Comparison of ENCODE assay signal across 8 mouse cellular contexts in the genomic region with DNA sequence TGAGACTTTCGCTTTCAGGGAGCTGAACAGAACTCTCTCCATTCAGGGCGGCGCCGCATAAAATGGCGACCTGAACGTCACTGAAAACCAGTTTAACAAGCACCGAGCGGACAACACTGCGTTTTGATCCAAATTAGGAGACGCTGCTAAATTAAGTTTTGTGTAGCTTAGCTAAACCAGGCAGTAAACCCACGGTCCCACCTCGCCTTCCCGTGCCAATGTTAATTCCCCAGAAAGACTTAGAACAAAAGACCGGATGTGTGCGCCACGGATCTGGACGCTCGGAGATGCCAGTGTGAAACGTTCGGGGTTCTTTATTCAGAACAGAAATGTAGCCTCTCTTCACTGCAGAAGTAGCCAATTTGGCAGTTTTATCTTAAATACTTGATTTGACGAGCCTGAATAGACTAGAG. TPM values are rescaled to one million over a fixed set of nuclear protein-coding genes. Genes with fewer than 3 reads are reported as not detected.
A peak's percentile ranks its signal among the peaks of the same experiment; 100 is the strongest.
DNase-seq lines count a peak whose midpoint lies in the region; ATAC-seq and TF ChIP-seq lines count a peak whose summit lies in the region.

No protein-coding gene starts in this region.

- peak; percentile 88 for DNase-seq in A20 (ENCODE audit: low read depth, low spot score)
- DNase-seq in adrenal gland, adult 2 months = peak; percentile 79
- DNase-seq in heart, postnatal 10 days = peak; percentile 81 to 87
- peak; percentile 61 to 75 for DNase-seq in layer of hippocampus, adult 18-20 months (ENCODE audit: low spot score in 2 of 2)
- peak; percentile 71 for DNase-seq in thymus, adult 2 months

- H3K4me3 ChIP-seq in forebrain, embryonic 12.5 days (replicated peaks) = peak overlapping the region; percentile 45
- H3K4me3 ChIP-seq in lung, embryonic 15.5 days = peak overlapping the region; percentile 48
- peak overlapping the region; percentile 54 for H3K4me3 ChIP-seq in olfactory bulb, adult 2 months (ENCODE audit: insufficient read depth, low read depth, low read length)
- H3K4me3 ChIP-seq in thymus, adult 2 months (ENCODE audit: control insufficient read depth, insufficient read depth, low read length) = peak overlapping the region; percentile 62

- H3K36me3 ChIP-seq in forebrain, embryonic 12.5 days (replicated peaks) = no peaks in the 10 kb centered on the region
- H3K36me3 ChIP-seq in lung, embryonic 15.5 days = no peaks in the 10 kb centered on the region
- no peaks in the 10 kb centered on the region for H3K36me3 ChIP-seq in thymus, adult 2 months (ENCODE audit: control insufficient read depth, insufficient read depth, low read length)

- intact Hi-C loops in heart, postnatal 10 days (cut with DNase I) = loop anchor here (5.0 kb wide), 3 partner anchors 37 to 112 kb away; partner anchors contain the start of genes Hist1h1e, Hist1h1t, Hist1h2ac and Hist1h2bc

- H3K4me1 ChIP-seq in forebrain, embryonic 12.5 days = peaks cover 32% of the 10 kb centered on the region
- H3K4me1 ChIP-seq in lung, embryonic 15.5 days = peaks cover 40% of the 10 kb centered on the region
- peaks cover 3% of the 10 kb centered on the region; the same call in 1 of the 2 replicates for H3K4me1 ChIP-seq in olfactory bulb, adult 2 months (ENCODE audit: control insufficient read depth, insufficient read depth, low read length)
- H3K4me1 ChIP-seq in thymus, adult 2 months (replicated peaks; ENCODE audit: control insufficient read depth, insufficient read depth, low read length) = peaks cover 11% of the 10 kb centered on the region

- no peaks in the 10 kb centered on the region for H3K9me3 ChIP-seq in forebrain, embryonic 12.5 days
- H3K9me3 ChIP-seq in lung, embryonic 15.5 days = no peaks in the 10 kb centered on the region

- no peak for TF ChIP-seq CTCF in olfactory bulb, adult 2 months (IDR thresholded peaks at IDR 0.05; ENCODE audit: insufficient read depth, low read depth, low read length)
- no peak for TF ChIP-seq CTCF in thymus, adult 2 months (IDR thresholded peaks at IDR 0.05; ENCODE audit: borderline replicate concordance, control insufficient read depth, extremely low read depth, insufficient read depth, low read length, poor library complexity)

- no peaks in the 10 kb centered on the region for H3K27me3 ChIP-seq in forebrain, embryonic 12.5 days
- no peaks in the 10 kb centered on the region for H3K27me3 ChIP-seq in lung, embryonic 15.5 days
- no peaks in the 10 kb centered on the region for H3K27me3 ChIP-seq in thymus, adult 2 months (ENCODE audit: control insufficient read depth, insufficient read depth, low read length)

- H3K4me2 ChIP-seq in forebrain, embryonic 12.5 days = peak overlapping the region; percentile 70
- peak overlapping the region; percentile 72 for H3K4me2 ChIP-seq in lung, embryonic 15.5 days

- ATAC-seq in forebrain, embryonic 12.5 days (ENCODE audit: low FRiP score) = 0 out of 2 replicates have a peak, but pooled peaks have one; percentile 9
- no peak for ATAC-seq in lung, embryonic 15.5 days (ENCODE audit: borderline replicate concordance, extremely low read depth, low FRiP score, low TSS enrichment)

- no peak for TF ChIP-seq POLR2A in olfactory bulb, adult 2 months (IDR thresholded peaks at IDR 0.05; ENCODE audit: insufficient read depth, low read depth, low read length)
- TF ChIP-seq POLR2A in thymus, adult 2 months (IDR thresholded peaks at IDR 0.05; ENCODE audit: control insufficient read depth, extremely low read depth, insufficient read depth, low read length, poor library complexity) = no peak

- under 1% methylated on average over 21 of the region's 21 CpGs for WGBS in forebrain, embryonic 12.5 days
- WGBS in lung, embryonic 15.5 days = under 1% methylated on average over 21 of the region's 21 CpGs
- WGBS in olfactory bulb, adult 2 months = under 1% methylated on average over 21 of the region's 21 CpGs
- WGBS in thymus, adult 2 months = 0% methylated on average over 21 of the region's 21 CpGs

- peak overlapping the region; percentile 75 for H3K9ac ChIP-seq in forebrain, embryonic 12.5 days
- peak overlapping the region; percentile 68 for H3K9ac ChIP-seq in lung, embryonic 15.5 days

- H3K27ac ChIP-seq in forebrain, embryonic 12.5 days = peak overlapping the region; percentile 99
- peak overlapping the region; percentile 98 for H3K27ac ChIP-seq in lung, embryonic 15.5 days
- H3K27ac ChIP-seq in olfactory bulb, adult 2 months (ENCODE audit: insufficient read depth, low read depth, low read length) = peak overlapping the region; percentile 90
- peak overlapping the region; percentile 99 for H3K27ac ChIP-seq in thymus, adult 2 months (ENCODE audit: control insufficient read depth, insufficient read depth, low read length)

RNA-seq across cellular contexts. Expression of gene Hist1h4d, which starts 3.6 kb away (rescaled TPM):
- total RNA-seq in adrenal gland, adult 2 months (2021) = 100 to 1,000 TPM; 118 to 129 TPM
- 2.6 and 2.7 TPM in 2 replicates for polyA plus RNA-seq in adrenal gland, adult 2 months (2012; rRNA removed)
- 137 and 142 TPM in 2 replicates for polyA plus RNA-seq in forebrain, embryonic 12.5 days (2016; fragmentation: Nextera tagmentation; extraction: Ambion mirVana)
- 100 to 1,000 TPM; 167 to 189 TPM for total RNA-seq in heart, postnatal 10 days (2021)
- total RNA-seq in layer of hippocampus, adult 18-20 months (2021) = 100 to 1,000 TPM; 152 to 153 TPM
- polyA plus RNA-seq in lung, embryonic 15.5 days (2015; fragmentation: Nextera tagmentation; extraction: Ambion mirVana) = 160 and 177 TPM in 2 replicates
- not detected in 2 replicates for polyA plus RNA-seq in olfactory bulb, adult 2 months (2012; ENCODE audit: insufficient read depth, insufficient read length, low replicate concordance, missing spikeins)
- polyA plus RNA-seq in thymus, adult 2 months (2012; rRNA removed) = 115 and 120 TPM in 2 replicates

RNA-seq across cellular contexts. Expression of gene Hist1h3d, which starts 9.5 kb away (rescaled TPM):
- total RNA-seq in adrenal gland, adult 2 months (2021) = 1 to 10 TPM; 3.7 to 6.5 TPM
- 3.7 TPM in 2 replicates for polyA plus RNA-seq in adrenal gland, adult 2 months (2012; rRNA removed)
- polyA plus RNA-seq in forebrain, embryonic 12.5 days (2016; fragmentation: Nextera tagmentation; extraction: Ambion mirVana) = 5.8 and 6.6 TPM in 2 replicates
- total RNA-seq in heart, postnatal 10 days (2021) = 10 to 100 TPM; 26.2 to 30.6 TPM
- total RNA-seq in layer of hippocampus, adult 18-20 months (2021) = 10 to 100 TPM; 11.8 to 13.6 TPM
- 9.4 and 10.2 TPM in 2 replicates for polyA plus RNA-seq in lung, embryonic 15.5 days (2015; fragmentation: Nextera tagmentation; extraction: Ambion mirVana)
- not detected in 2 replicates for polyA plus RNA-seq in olfactory bulb, adult 2 months (2012; ENCODE audit: insufficient read depth, insufficient read length, low replicate concordance, missing spikeins)
- 161 and 207 TPM in 2 replicates for polyA plus RNA-seq in thymus, adult 2 months (2012; rRNA removed)

RNA-seq across cellular contexts. Expression of gene Hist1h2ad, which starts 10.9 kb away (rescaled TPM):
- 1 to 10 TPM; 2.9 to 6.4 TPM for total RNA-seq in adrenal gland, adult 2 months (2021)
- 2.5 and 3.2 TPM in 2 replicates for polyA plus RNA-seq in adrenal gland, adult 2 months (2012; rRNA removed)
- 1.3 and 3.7 TPM in 2 replicates for polyA plus RNA-seq in forebrain, embryonic 12.5 days (2016; fragmentation: Nextera tagmentation; extraction: Ambion mirVana)
- 10 to 100 TPM; 32.3 to 37.7 TPM for total RNA-seq in heart, postnatal 10 days (2021)
- total RNA-seq in layer of hippocampus, adult 18-20 months (2021) = 1 to 10 TPM; 3.8 to 7.1 TPM
- 3.1 and 4.6 TPM in 2 replicates for polyA plus RNA-seq in lung, embryonic 15.5 days (2015; fragmentation: Nextera tagmentation; extraction: Ambion mirVana)
- not detected in 2 replicates for polyA plus RNA-seq in olfactory bulb, adult 2 months (2012; ENCODE audit: insufficient read depth, insufficient read length, low replicate concordance, missing spikeins)
- polyA plus RNA-seq in thymus, adult 2 months (2012; rRNA removed) = 76.8 and 109 TPM in 2 replicates

RNA-seq across cellular contexts. Expression of gene Hist1h2bf, which starts 11.0 kb away (rescaled TPM):
- 10 to 100 TPM; 17.9 to 21.6 TPM for total RNA-seq in adrenal gland, adult 2 months (2021)
- polyA plus RNA-seq in adrenal gland, adult 2 months (2012; rRNA removed) = 0.80 and 5.5 TPM in 2 replicates
- 7.2 and 9.5 TPM in 2 replicates for polyA plus RNA-seq in forebrain, embryonic 12.5 days (2016; fragmentation: Nextera tagmentation; extraction: Ambion mirVana)
- total RNA-seq in heart, postnatal 10 days (2021) = 100 to 1,000 TPM; 116 to 129 TPM
- total RNA-seq in layer of hippocampus, adult 18-20 months (2021) = 10 to 100 TPM; 24.1 to 24.2 TPM
- polyA plus RNA-seq in lung, embryonic 15.5 days (2015; fragmentation: Nextera tagmentation; extraction: Ambion mirVana) = 10.1 and 10.2 TPM in 2 replicates
- polyA plus RNA-seq in olfactory bulb, adult 2 months (2012; ENCODE audit: insufficient read depth, insufficient read length, low replicate concordance, missing spikeins) = not detected in 2 replicates
- polyA plus RNA-seq in thymus, adult 2 months (2012; rRNA removed) = 277 and 362 TPM in 2 replicates

RNA-seq across cellular contexts. Expression of gene Hist1h2bg, which starts 13.8 kb away (rescaled TPM):
- 10 to 100 TPM; 41.1 to 60.2 TPM for total RNA-seq in adrenal gland, adult 2 months (2021)
- 25.3 and 27.0 TPM in 2 replicates for polyA plus RNA-seq in adrenal gland, adult 2 months (2012; rRNA removed)
- 8.9 and 11.4 TPM in 2 replicates for polyA plus RNA-seq in forebrain, embryonic 12.5 days (2016; fragmentation: Nextera tagmentation; extraction: Ambion mirVana)
- total RNA-seq in heart, postnatal 10 days (2021) = 100 to 1,000 TPM; 285 to 300 TPM
- 10 to 100 TPM; 58.3 to 66.2 TPM for total RNA-seq in layer of hippocampus, adult 18-20 months (2021)
- 14.5 and 17.7 TPM in 2 replicates for polyA plus RNA-seq in lung, embryonic 15.5 days (2015; fragmentation: Nextera tagmentation; extraction: Ambion mirVana)
- polyA plus RNA-seq in olfactory bulb, adult 2 months (2012; ENCODE audit: insufficient read depth, insufficient read length, low replicate concordance, missing spikeins) = not detected in 2 replicates
- 523 and 578 TPM in 2 replicates for polyA plus RNA-seq in thymus, adult 2 months (2012; rRNA removed)

Comparison
In these comparisons a context has a peak if more than half of its experiments do, and no peak if none do; other contexts are left out.
1. RNA of gene Hist1h4d, which starts 3.6 kb away (polyA plus RNA-seq): 160 to 177 TPM in lung, embryonic 15.5 days, 137 to 142 TPM in forebrain, embryonic 12.5 days and 115 to 120 TPM in thymus, adult 2 months; 2.6 to 2.7 TPM in adrenal gland, adult 2 months and not detected in olfactory bulb, adult 2 months; every median in the first group is over 10 times any median in the second.
2. RNA of gene Hist1h3d, which starts 9.5 kb away (polyA plus RNA-seq): 161 to 207 TPM in thymus, adult 2 months; 9.4 to 10.2 TPM in lung, embryonic 15.5 days, 5.8 to 6.6 TPM in forebrain, embryonic 12.5 days, 3.7 TPM in adrenal gland, adult 2 months and not detected in olfactory bulb, adult 2 months; every median in the first group is over 10 times any median in the second.
3. RNA of gene Hist1h2ad, which starts 10.9 kb away (polyA plus RNA-seq): 76.8 to 109 TPM in thymus, adult 2 months; 3.1 to 4.6 TPM in lung, embryonic 15.5 days, 2.5 to 3.2 TPM in adrenal gland, adult 2 months, 1.3 to 3.7 TPM in forebrain, embryonic 12.5 days and not detected in olfactory bulb, adult 2 months; every median in the first group is over 10 times any median in the second.
4. Peak in every context shown above with its lines, with median percentiles within 50 percentile points of each other: DNase-seq, H3K27ac ChIP-seq and H3K4me3 ChIP-seq.